Mouse (Mus musculus) T-helper 17 cell (primary cell): ENCODE measurements around the gene Galnt16.

Source experiments
- in situ Hi-C, 2 experiments: fragments of 300-600 bp; cut with MboI, MseI; formaldehyde crosslinking; loops; 1 replicate in 1 of 2; 2 replicates in 1 of 2; pipeline ENCODE4 v1.15.1; 2025; ENCODE audit warnings: high pct_unique_total_duplicates in 2 of 2

Gene Galnt16

DNA sequence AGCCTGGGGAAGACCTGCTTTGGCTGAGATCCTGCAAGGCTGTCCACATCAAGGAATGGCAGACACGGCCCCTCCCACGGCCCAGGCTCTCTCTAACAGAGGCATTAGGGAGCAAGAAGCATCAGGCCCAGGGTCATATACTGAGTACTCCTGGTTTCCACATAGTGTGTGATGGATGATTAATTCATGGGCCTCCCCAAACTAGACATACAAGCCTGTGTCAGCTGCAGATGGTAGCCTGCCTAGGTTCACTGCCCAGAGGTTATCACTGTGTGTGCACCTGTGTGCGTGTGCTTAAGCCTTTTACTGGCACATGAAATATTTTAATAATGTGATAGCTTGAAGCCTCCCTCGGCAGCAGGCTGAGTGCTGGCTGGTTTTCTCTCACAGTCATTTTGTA is 77.9 kb downstream of the Galnt16 start:
- in situ Hi-C loops: no loop called here

DNA sequence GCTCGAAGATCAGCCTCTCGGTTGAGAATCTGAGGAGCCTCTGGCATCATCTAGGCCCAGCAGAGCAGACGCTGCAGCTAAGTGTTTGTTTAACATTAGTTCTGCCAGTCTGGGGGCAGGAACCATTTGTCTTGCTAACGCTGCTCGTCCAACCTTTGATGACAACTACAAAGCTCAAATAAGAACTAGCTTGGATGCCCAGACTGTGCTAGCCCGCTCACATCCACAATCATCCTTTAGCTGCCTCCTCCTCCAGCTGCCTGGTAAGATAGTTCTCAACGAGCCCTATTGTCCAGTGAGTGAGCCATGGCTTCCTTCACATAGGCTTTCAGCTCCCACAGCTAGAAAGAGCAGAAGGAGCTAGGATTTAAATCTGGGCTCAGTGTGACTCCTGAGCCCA is 80.2 kb downstream of the Galnt16 start:
- in situ Hi-C loops: no loop called here

DNA sequence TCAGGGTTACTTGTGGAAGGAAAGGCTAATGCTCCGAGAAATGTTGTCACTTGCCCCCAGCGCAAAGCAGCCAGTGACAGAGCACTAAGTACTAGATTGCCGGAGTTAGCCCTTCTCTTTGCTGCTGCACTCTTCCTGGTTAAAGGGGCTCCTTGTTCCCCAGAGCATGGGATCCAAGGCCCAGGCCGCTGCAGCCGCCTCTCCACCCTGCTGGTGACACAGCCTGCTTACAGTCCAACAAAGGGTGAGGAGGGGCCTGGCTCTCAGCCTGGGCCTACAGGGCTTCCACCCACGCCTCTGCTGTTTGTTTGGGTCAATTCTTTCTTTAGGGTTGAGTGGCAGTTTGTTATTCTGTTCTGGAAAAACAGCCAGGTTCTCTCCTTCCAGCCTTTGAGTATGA is 80.7 kb downstream of the Galnt16 start:
- in situ Hi-C loops: no loop called here

DNA sequence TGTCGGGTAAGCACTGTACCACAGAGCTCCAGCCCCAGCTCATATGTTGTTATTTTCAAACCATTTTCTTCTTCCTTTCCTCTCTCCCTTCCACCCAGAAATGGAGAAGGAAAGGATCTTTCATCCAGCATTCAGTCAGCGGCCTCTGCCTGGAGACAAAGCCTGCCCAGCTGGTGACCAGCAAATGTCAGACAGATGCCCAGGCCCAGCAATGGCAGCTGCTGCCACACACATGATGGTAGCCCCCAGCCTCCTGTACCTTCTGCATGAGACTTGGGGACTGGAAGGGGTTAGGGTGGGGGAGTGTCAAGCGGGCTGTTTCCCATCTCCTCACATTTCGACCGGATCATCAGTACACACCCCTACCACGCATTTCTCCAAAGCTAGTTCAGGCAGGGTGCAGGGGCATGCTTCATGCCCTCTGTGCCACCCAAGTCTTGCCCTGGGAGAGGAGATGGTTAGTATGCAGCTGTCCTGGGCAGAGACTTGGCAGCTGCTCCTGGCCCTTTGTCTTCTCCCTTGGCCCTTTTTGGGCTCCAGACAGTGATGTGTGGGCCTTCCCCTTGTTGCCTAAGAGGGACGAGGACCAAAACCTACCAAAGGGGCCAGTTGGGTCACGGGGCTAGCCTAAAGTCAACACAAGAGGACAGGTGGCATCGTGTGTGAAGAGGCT is 83.7 kb downstream of the Galnt16 start:
- in situ Hi-C loops: loop anchor here in 1 of 2 experiments (10.0 to 25.0 kb wide), 2 partner anchors 417 to 1111 kb away; no protein-coding TSS in a partner anchor

DNA sequence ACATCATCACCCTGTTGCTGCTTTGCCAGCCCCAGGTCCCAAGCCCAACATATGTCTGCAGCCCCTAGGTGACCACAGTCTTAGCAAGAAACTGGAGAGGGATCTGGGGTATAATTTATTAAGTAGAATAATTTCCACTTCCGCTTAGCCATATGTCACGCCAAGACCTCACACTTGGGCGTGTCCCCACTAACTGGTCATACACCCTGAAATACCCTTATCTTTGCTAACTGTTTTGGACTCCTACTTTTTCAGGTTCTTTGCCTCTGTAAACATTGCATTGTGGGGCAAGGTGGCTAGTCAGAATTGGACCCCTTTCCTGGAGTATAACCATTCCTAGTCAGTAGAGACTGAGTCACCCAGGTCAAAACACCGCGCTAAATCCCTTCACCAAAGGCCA is 84.4 kb downstream of the Galnt16 start:
- in situ Hi-C loops: loop anchor here in 1 of 2 experiments (10.0 to 25.0 kb wide), 2 partner anchors 418 to 1110 kb away; no protein-coding TSS in a partner anchor

DNA sequence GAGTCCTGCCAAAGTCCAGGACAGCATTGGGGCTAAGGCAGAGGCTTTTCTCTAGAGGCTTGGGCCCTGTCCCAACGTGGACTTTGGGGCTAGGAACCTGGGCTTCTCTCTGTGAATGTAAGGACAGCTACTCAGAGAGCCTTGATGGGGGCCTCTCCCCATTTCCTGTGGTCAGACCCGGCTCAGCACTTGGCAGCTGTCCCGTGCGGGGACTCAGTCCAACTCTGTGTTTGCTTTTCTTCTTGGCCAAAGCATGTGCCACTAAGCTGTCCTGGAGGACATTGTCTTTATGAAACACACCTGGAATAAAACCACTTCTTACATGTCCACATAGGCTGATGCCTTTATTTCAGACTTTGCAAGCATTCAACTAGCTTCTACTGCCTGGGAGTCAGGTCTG is 85.5 kb downstream of the Galnt16 start:
- in situ Hi-C loops: loop anchor here in 1 of 2 experiments (10.0 to 25.0 kb wide), 2 partner anchors 419 to 1109 kb away; no protein-coding TSS in a partner anchor

DNA sequence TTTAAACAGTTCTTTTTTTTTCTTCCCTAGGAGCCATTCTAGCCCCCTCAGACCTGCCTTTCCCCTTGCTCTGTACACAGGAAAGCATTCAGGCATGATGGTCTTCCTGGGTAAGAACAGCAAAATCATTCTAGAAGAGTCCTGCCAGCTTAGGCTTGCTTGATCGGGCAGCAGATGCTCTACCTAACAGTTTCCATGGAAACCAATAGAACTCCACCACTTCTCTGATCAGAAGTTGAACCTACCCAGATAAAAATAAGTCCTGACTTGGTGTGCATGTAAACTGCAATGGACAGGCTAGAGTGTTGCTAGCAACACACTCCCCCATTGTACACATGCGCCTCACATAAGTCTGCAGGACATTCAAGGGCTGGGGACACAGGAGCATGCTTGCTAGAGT is 86.1 kb downstream of the Galnt16 start:
- in situ Hi-C loops: loop anchor here in 1 of 2 experiments (10.0 to 25.0 kb wide), 2 partner anchors 419 to 1108 kb away; no protein-coding TSS in a partner anchor

DNA sequence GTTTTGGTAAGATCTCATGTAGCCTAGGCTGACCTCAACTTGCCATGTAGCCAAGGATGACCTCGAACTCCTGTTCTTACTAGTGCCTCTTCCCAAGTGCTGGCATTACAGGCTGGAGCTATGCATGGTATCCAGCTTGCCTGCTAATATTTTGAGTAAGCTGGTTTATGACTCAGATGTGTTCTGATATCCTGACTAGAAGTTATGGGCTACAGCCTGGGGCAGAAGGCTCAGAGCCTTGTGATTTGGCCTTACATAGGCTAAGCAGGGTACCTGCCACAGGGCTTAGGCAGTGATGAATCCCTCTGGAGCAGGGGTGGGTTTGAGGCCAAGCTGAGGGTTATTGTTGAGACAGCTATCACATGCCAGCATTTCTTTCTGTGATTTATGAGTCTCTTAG is 90.5 kb downstream of the Galnt16 start:
- in situ Hi-C loops: loop anchor here in 1 of 2 experiments (10.0 to 25.0 kb wide), 2 partner anchors 424 to 1104 kb away; no protein-coding TSS in a partner anchor

DNA sequence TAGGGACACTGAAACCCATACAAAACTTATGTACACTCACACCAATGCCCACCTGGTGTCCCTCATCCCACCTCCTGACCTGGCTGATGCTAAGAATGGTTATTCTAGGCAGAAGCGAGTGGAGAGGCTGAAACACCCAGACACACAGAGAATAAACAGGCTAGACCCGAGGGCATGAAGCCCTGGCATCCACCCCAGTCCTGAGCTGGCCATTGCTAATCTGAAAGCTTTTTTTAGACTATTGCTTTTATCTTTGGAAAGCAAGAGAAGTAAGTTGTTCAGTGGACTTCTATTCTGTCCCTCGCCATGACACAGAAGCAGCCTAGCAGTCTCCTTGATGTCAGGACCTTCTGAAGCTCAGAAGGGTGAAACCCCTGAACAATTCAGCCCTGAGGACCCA is 91.9 kb downstream of the Galnt16 start:
- in situ Hi-C loops: loop anchor here in 1 of 2 experiments (10.0 to 25.0 kb wide), 2 partner anchors 425 to 1102 kb away; no protein-coding TSS in a partner anchor

DNA sequence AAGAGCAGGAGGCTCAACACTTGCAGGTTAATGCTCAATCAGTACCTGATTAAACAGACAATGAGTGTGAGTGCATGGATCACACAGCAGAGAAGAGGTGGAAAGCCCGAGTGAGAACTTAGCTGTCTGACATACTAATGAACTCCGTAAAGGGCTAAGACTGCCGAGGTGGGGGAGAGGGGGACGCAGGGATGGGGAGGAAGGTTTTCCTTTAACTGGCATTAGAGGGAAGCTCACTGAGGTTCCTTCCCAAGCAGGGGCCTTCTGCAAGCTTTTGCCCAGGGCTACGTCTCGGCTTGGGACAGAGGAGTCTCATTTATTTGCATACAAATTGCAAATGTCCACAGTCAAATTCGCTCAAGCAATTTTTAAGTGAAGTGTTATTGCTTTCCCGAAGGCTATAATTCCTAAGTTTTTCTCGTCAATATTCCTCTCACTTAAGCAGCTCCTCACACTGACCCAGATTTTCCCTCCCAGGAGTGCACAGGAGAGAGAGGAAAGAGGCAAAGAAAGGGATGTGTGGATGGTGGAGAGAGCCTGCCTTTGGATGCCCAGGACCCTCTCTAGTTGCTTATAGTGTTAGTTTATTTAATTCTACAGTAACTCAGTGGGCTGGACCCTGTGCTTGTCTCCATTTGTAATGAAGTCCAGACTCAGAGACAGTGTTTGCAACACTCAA is 94.2 kb downstream of the Galnt16 start:
- in situ Hi-C loops: loop anchor here in 1 of 2 experiments (25.0 kb wide), 1 partner anchor 1100 kb away; no protein-coding TSS in a partner anchor

DNA sequence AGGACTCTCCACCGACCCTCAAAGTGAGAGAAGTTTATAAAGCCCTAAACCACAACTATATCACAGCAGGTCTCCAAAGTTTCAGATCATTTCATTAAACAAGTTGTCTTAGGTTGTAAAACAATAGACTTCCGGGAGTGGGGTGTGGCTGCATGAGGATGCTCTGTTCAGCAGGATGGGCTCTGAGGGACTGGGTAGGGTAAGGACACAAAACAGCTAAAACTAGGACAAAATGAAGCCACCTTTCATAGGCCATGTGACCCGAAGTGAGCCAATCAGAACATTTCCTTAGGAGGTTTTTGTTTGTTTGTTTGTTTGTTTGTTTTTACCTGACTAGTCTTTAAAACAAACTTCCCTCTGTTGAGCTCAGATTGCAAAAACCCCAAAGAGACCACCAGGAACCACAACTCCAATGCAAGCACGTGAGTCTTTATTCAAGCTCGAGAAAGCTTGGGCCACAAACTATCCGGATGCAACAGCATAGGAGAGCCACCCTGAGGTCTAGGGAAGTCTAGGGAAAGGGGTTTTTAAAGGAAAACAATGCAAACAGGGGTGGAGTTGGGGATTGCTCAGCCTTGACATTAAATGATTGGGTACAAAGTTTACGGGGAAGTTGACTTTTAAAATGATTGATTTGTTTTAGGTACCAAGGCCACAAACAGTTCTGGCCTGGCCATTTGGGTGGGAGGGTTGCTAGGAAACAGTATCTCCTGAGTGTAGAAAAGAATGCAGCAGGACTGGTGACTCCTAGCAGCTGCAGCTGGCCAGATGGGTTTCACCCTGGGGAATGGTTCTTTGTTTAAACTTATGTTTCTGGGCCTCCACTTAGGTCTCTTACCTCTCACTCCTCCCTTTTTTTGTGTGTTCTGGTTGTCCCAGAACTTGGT is 97.5 kb downstream of the Galnt16 start:
- in situ Hi-C loops: loop anchor here in 1 of 2 experiments (25.0 kb wide), 1 partner anchor 1097 kb away; no protein-coding TSS in a partner anchor

DNA sequence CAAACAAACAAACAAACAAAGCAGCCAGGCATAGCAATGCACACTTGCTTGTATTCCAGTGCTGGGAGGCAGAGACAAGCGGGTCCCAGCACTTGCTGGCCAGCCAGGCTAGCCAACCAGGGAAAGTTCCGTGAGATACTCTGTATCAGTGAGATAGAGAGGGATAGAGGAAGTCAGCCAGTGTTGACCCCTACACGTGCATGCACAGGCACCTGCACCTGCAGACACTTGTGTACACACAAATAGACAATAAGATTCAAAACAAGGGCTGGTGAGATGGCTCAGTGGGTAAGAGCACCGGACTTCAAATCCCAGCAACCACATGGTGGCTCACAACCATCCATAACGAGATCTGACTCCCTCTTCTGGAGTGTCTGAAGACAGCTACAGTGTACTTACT is 102.4 kb downstream of the Galnt16 start:
- in situ Hi-C loops: loop anchor here in 1 of 2 experiments (25.0 kb wide), 1 partner anchor 1092 kb away; no protein-coding TSS in a partner anchor

DNA sequence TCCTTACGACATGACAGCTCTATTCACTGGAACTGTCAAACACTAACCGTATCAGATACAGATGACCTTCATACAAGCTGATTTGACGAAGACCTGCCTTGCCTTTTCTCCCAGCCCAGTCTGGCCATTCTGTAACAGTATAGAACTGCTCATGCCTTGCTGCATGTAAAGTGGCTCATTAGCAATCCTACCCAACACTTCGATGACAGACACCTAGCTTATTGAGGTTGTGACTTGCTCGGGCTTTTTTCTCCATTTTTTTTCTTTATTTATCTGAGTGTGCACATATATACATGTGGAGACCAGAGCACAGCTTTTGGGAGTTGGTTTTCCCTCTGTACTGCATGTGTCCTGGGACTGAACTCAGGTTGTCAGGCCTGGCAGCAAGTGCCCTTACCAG is 113.7 kb downstream of the Galnt16 start:
- in situ Hi-C loops: loop anchor here in 1 of 2 experiments (25.0 kb wide), 1 partner anchor 1769 kb away; the partner anchor contains the start of genes Atp6v1d and Eif2s1

DNA sequence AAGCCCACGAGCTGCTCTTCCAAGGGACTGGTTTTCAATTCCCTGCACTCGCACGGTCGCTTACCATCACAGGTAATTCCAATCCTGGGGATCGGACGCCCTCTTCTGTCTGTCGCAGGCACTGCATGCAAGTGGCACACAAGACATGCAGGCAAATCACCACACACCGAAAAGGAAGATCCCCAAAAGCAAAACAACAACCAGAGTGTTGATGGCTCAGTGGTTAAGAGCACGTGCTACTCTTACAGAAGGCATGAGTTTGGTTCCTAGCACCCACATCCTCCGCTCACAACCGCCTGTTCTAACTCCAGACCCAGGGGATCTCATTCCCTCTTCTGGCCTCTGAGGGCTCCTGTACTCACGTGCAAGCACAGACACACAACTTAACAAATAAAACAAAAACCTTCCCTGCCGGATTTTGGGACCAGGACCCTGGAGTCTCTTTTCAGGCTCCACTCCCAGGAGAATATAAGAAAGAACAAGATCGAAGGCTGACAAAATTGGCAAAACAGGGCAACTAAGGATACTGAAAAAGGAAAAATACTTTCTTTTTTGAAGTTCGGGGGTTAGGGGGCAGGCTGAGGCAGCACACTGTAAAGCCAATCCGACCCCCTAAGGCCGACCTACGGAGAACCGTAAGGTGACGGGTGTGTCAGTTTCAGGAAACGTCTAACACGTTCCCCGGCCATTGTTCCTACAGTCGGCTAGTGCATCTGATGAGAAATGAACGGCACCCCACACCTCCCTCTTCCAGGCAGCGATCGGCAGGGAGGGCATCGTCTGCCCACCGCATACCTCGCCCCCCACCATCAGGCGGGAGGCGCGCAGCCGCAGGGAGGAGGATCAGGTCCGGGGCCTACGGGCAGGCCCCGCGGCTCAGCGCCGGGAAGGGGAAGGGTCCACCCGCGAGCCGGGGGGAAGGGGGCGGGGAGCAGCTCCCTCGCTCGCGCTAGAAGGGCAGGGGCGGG is 124.9 kb downstream of the Galnt16 start:
- in situ Hi-C loops: loop anchor here in 1 of 2 experiments (10.0 to 25.0 kb wide), 2 partner anchors 488 to 1781 kb away; partner anchors contain the start of genes Atp6v1d and Eif2s1

DNA sequence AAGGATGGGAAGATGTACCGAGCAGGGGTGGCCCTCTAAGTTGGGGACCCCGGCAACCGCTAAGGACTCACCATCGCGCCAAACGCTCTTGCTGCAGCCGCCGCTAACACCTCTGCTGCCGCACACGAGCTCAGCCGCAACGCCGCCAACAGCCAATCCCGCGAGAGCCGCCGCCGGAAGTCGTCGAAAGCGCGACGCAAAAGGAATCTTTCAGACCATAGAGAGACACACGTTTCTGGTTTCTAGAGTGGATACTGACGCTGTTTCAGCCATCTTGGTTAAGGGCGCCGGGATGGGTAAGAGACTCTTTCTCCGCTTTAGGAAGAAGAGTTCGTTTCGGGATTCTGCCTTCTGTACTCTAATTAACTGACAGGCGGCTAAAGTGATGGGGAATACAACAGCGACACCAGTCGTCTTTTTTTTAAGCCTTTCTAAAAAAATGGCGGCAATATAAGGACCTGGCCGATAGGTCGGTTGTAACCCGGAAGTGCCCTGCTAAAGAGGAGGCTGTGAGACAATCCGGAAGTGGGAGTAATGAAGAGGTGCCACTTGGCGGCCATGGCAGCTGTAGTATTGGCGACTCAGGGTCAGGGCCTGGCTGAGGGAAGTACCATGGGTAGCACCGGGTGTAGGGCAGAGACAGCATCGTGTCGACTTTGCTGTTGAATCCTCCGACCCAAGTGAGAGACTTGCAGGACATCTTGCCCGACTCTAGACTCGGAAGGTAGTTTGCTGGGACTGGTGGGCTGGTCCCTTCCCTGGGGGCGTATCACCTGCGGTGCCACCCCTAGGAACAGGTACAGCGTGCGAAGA is 125.8 kb downstream of the Galnt16 start, which contains the start of the genes Slc39a9 and Erh:
Slc39a9 (plus strand) TSS at position 191 of the 813 bp plus-strand sequence.
Erh (minus strand) TSS at position 649 of the 813 bp plus-strand sequence.
- in situ Hi-C loops: loop anchor here in 1 of 2 experiments (10.0 to 25.0 kb wide), 2 partner anchors 489 to 1782 kb away; partner anchors contain the start of genes Atp6v1d and Eif2s1

DNA sequence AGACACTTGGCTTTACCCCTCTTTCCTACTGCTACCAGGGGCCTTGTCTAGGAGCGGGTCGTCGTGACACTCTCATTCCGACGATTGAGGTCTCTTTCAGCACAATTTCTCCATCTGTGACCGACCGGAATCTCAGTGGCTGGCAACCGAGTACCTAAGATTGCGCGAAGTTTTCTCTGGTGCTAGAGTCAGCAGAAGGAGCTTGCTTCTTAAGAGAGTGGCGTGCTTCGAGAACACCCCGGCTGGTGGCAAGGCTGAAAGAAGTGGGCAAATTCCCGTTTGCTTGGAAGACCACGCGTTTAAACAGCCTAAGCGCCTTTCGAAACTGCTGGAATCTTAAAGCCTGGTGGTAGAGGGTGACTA is 126.4 kb downstream of the Galnt16 start:
- in situ Hi-C loops: loop anchor here in 1 of 2 experiments (10.0 to 25.0 kb wide), 2 partner anchors 490 to 1782 kb away; partner anchors contain the start of genes Atp6v1d and Eif2s1

DNA sequence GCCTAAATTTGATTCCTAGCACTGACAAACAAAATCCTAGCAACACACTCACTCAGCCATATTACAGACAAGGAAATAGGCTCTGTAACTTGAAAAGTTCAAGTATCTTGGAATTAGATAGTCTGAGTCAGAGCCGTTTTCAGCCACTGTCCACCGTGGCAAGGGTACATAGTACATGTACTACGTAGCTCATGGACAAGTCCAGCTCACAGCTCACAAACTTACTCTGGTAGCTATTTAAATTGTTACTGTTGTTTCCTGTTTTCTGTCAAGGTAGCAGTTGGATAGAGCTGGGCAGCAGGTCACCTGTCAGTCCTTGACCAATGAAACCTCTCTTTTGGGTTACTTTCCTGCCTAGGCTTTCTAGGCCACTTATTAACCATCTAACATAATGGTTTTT is 128.3 kb downstream of the Galnt16 start:
- in situ Hi-C loops: loop anchor here in 1 of 2 experiments (5.0 to 25.0 kb wide), 3 partner anchors 179 to 1784 kb away; partner anchors contain the start of genes Atp6v1d and Eif2s1

DNA sequence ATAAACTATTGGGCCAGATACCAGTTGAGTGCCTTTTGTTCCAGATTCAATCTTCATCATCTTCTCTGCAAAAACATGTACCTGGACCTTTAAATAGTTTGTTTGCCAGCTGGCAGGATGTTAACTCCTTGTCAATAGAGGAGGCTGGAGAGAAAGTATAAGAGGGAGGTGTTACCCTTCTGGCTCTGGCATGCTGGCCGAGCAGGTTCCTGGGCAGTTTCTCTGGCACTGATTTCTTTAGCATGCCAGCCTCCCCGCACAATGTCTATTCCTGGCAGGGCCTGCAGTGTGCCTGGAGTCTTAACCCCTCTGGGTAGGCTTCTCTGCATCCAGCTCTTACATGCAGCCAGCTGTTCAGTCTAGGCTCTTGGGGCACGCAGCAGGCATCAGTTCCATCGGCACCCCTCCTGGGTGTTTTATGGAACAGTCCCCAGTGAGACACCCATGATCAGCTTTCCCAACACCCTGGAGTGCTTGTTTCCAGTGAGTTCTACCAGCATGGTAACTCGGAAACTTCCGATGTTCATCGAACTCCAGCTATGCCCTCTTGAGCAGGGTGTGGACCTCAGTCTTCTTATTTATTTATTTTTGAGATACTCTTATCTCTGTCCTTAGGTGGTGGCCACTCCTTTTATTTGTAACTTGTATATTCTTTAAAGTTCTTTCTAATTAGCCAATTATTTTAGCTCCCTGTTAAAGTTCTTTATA is 136.0 kb downstream of the Galnt16 start:
- in situ Hi-C loops: no loop called here
